Mouse (Mus musculus): ENCODE results near the gene Zfp385c. TPM values are rescaled to one million over a fixed set of nuclear protein-coding genes. Genes with fewer than 3 reads are reported as not detected.

Zfp385c gene
- polyA plus RNA-seq, 1 experiment from 2014 or later, result 0.26 TPM

- H3K4me1 ChIP-seq (replicated peaks), result peaks cover 9% of the 10 kb centered on the region
- no peaks in the 10 kb centered on the region for H3K9me3 ChIP-seq
- no peak for DNase-seq (ENCODE audit: low spot score)
- H3K27me3 ChIP-seq (ENCODE audit: insufficient read depth, poor library complexity, severe bottlenecking), result no peaks in the 10 kb centered on the region
- no peak overlapping the region for H3K4me3 ChIP-seq
- 87% methylated on average over 3 of the region's 3 CpGs for WGBS
- no peak overlapping the region for H3K27ac ChIP-seq
- H3K36me3 ChIP-seq, result peaks cover 61% of the 10 kb centered on the region
These were observed 79.0 kb downstream of the Zfp385c start for GRCm38 (mm10) chr11:100613241-100613640.

GRCm38 (mm10) chr11:100611627-100612026 lies 80.6 kb downstream of the Zfp385c start:
- no peak overlapping the region for H3K27ac ChIP-seq
- H3K4me3 ChIP-seq, result no peak overlapping the region
- 86% methylated on average over 6 of the region's 6 CpGs for WGBS
- no peaks in the 10 kb centered on the region for H3K9me3 ChIP-seq
- no peaks in the 10 kb centered on the region for H3K4me1 ChIP-seq (replicated peaks)
- DNase-seq (ENCODE audit: low spot score), result no peak
- peaks cover 75% of the 10 kb centered on the region for H3K36me3 ChIP-seq
- no peaks in the 10 kb centered on the region for H3K27me3 ChIP-seq (ENCODE audit: insufficient read depth, poor library complexity, severe bottlenecking)

GRCm38 (mm10) chr11:100609997-100610680 lies 82.1 kb downstream of the Zfp385c start:
- no peaks in the 10 kb centered on the region for H3K27me3 ChIP-seq (ENCODE audit: insufficient read depth, poor library complexity, severe bottlenecking)
- H3K4me3 ChIP-seq, result no peak overlapping the region
- H3K4me1 ChIP-seq (replicated peaks), result no peaks in the 10 kb centered on the region
- 88% methylated on average over 9 of the region's 9 CpGs for WGBS
- DNase-seq (ENCODE audit: low spot score), result no peak
- no peak overlapping the region for H3K27ac ChIP-seq
- H3K9me3 ChIP-seq, result no peaks in the 10 kb centered on the region
- H3K36me3 ChIP-seq, result peaks cover 74% of the 10 kb centered on the region

DNA sequence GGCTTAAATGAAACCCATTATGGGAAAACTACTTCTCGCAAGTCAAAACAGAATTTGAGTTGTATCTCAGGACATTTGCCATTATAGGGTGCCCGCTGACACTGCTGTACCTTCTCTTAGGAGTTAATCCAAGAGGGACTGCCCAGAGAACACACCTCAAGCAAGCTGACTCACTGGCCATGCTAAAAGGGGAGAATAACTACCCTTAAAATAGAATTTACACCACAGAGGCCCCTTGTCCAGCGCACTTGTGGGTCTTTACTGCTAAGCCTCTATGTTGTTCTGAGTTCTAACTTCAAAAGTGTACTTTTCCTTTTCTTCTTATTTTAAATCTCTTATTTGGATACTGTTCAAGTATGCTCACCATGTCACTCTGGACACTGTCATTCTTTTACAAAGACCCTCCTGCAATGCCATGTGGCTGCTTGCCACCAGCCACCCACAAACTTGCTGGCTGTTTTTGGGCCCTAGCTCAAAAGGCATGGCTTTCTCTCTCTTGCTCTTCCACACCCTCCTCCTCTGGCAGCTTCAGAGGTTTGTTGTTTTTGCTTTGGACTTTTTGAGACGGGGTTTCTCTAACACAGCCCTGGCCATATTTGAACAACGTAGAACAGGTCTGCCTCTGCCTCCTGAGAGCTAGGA lies 82.8 kb downstream of the Zfp385c start:
- WGBS, result 92% methylated on average over 5 of the region's 5 CpGs
- H3K27me3 ChIP-seq (ENCODE audit: insufficient read depth, poor library complexity, severe bottlenecking), result no peaks in the 10 kb centered on the region
- H3K27ac ChIP-seq, result no peak overlapping the region
- no peaks in the 10 kb centered on the region for H3K4me1 ChIP-seq (replicated peaks)
- DNase-seq (ENCODE audit: low spot score), result no peak
- H3K36me3 ChIP-seq, result peaks cover 75% of the 10 kb centered on the region
- H3K4me3 ChIP-seq, result no peak overlapping the region
- H3K9me3 ChIP-seq, result no peaks in the 10 kb centered on the region

DNA sequence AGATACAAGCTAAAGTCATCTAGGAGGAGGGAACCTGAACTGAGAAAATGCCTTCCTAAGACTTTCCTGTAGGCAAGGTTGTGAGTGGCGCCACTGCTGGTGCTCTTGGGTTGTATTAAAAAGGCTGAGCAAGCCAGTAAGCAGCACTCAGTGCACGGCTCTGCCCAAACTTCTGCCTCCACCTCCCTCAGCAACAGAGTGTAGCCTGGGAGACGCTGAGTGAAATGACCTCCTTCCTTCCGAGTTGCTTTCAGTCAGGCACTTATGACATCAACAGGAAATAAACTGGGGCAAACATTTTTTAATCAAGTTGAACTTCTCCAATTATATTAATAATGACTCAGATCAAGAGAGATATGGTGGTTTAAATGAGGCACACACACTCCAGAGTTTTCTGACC lies 83.5 kb downstream of the Zfp385c start:
- Histone ChIP-seq H3K4me1 (replicated peaks) (no peaks in the 10 kb centered on the region), H3K27me3 (ENCODE audit: insufficient read depth, poor library complexity, severe bottlenecking) (no peaks in the 10 kb centered on the region), H3K36me3 (peaks cover 74% of the 10 kb centered on the region), H3K4me3 (no peak overlapping the region), H3K9me3 (no peaks in the 10 kb centered on the region), H3K27ac (no peak overlapping the region)
- no peak for DNase-seq (ENCODE audit: low spot score)
- WGBS, result 84% methylated on average over 4 of the region's 4 CpGs

DNA sequence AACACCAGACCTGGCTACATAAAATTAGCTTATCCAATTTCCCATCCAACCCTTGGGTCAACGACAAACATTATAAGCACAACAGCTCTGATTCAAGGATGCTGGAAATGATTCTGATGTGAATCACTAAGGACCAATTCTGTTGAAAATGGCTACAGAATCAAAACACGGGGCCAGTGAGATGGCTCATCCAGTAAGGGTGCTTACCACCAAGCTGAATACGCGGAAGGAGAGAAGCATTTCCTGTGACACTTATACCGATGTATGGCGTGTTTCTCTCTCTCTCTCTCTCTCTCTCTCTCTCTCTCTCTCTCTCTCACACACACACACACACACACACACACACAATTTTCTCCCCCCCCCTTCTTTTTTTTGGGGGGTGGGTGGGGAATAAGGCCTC lies 85.1 kb downstream of the Zfp385c start:
- Histone ChIP-seq H3K4me1 (replicated peaks) (no peaks in the 10 kb centered on the region), H3K36me3 (peaks cover 78% of the 10 kb centered on the region), H3K4me3 (no peak overlapping the region), H3K9me3 (no peaks in the 10 kb centered on the region), H3K27me3 (ENCODE audit: insufficient read depth, poor library complexity, severe bottlenecking) (no peaks in the 10 kb centered on the region), H3K27ac (no peak overlapping the region)
- no peak for DNase-seq (ENCODE audit: low spot score)
- 94% methylated on average over 6 of the region's 6 CpGs for WGBS

- H3K27ac ChIP-seq, result no peak overlapping the region
These were observed 86.8 kb downstream of the Zfp385c start for GRCm38 (mm10) chr11:100605451-100605850.

DNA sequence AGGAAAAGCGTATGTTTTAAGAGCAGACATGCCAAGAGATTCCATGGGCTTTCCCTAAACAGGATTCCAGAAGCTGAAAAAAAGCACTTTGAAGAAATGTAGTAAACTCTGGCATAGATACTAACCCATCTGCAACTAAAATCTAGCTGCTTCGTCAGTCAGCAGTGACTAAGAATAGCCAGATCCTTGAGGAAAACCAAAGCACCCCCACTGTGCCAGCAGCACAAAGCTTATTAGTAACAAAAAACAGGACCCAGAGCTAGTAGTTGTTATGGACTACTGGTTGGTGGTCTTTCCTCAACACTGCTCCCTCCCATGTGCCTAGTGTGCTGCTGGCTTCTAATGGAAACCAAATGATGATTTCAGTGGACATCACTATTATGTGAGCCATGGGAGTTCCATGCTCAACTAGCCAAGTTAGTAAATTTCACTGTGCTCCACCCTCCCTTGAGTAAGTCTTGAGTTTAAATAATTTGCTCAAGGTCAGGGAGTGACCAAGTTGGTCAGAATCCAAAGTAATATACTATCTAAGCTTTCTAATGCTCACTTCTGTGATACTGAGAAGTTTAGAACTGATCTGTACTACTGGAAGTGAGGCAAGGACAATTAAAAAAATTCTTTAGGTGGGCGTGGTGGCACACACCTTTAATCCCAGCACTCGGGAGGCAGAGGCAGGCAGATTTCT lies 87.8 kb downstream of the Zfp385c start:
- WGBS, result 88% methylated on average over 4 of the region's 4 CpGs
- no peaks in the 10 kb centered on the region for H3K27me3 ChIP-seq (ENCODE audit: insufficient read depth, poor library complexity, severe bottlenecking)
- H3K4me3 ChIP-seq, result no peak overlapping the region
- H3K4me1 ChIP-seq (replicated peaks), result no peaks in the 10 kb centered on the region
- DNase-seq (ENCODE audit: low spot score), result no peak
- no peaks in the 10 kb centered on the region for H3K9me3 ChIP-seq
- no peak overlapping the region for H3K27ac ChIP-seq
- H3K36me3 ChIP-seq, result peaks cover 80% of the 10 kb centered on the region

More at GRCm38 (mm10) chr11:100605451-100605850, 86.8 kb downstream of the Zfp385c start:
- DNase-seq (ENCODE audit: low spot score), result no peak
- no peaks in the 10 kb centered on the region for H3K9me3 ChIP-seq
- H3K36me3 ChIP-seq, result peaks cover 80% of the 10 kb centered on the region
- H3K27me3 ChIP-seq (ENCODE audit: insufficient read depth, poor library complexity, severe bottlenecking), result no peaks in the 10 kb centered on the region
- H3K4me3 ChIP-seq, result no peak overlapping the region
- 90% methylated on average over 10 of the region's 10 CpGs for WGBS
- no peaks in the 10 kb centered on the region for H3K4me1 ChIP-seq (replicated peaks)

DNA sequence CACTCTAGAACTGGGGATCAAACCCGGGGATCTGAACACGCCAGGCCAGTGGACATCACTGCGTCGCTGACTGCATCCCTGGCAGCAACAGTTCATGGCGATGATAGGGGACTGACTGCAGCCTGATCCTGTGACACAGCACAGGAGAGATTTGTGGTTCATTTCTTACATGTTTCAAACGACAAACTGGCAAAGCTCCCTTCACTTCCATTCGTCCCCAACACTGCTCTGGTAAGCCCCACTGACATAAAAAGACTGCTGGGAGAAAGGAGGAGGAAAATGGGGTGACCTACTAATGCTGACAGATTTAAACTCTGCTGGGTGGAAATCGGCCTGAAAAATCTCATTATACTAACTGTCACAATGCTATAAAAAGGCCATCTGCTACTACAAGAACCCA lies 88.4 kb downstream of the Zfp385c start:
- Histone ChIP-seq H3K4me1 (replicated peaks) (no peaks in the 10 kb centered on the region), H3K27me3 (ENCODE audit: insufficient read depth, poor library complexity, severe bottlenecking) (no peaks in the 10 kb centered on the region), H3K36me3 (peaks cover 80% of the 10 kb centered on the region), H3K4me3 (no peak overlapping the region), H3K27ac (no peak overlapping the region), H3K9me3 (no peaks in the 10 kb centered on the region)
- 95% methylated on average over 8 of the region's 8 CpGs for WGBS
- DNase-seq (ENCODE audit: low spot score), result no peak

GRCm38 (mm10) chr11:100603155-100603554 lies 89.1 kb downstream of the Zfp385c start:
- Histone ChIP-seq H3K4me3 (no peak overlapping the region), H3K9me3 (no peaks in the 10 kb centered on the region), H3K27me3 (ENCODE audit: insufficient read depth, poor library complexity, severe bottlenecking) (no peaks in the 10 kb centered on the region), H3K4me1 (replicated peaks) (no peaks in the 10 kb centered on the region), H3K27ac (no peak overlapping the region), H3K36me3 (peaks cover 80% of the 10 kb centered on the region)
- DNase-seq (ENCODE audit: low spot score), result no peak
- 93% methylated on average over 9 of the region's 9 CpGs for WGBS

GRCm38 (mm10) chr11:100601372-100601771 lies 90.9 kb downstream of the Zfp385c start:
- H3K36me3 ChIP-seq, result peaks cover 85% of the 10 kb centered on the region
- H3K9me3 ChIP-seq, result no peaks in the 10 kb centered on the region
- H3K4me3 ChIP-seq, result no peak overlapping the region
- no peaks in the 10 kb centered on the region for H3K4me1 ChIP-seq (replicated peaks)
- H3K27ac ChIP-seq, result no peak overlapping the region
- WGBS, result 95% methylated on average over 3 of the region's 3 CpGs
- no peaks in the 10 kb centered on the region for H3K27me3 ChIP-seq (ENCODE audit: insufficient read depth, poor library complexity, severe bottlenecking)
- no peak for DNase-seq (ENCODE audit: low spot score)

DNA sequence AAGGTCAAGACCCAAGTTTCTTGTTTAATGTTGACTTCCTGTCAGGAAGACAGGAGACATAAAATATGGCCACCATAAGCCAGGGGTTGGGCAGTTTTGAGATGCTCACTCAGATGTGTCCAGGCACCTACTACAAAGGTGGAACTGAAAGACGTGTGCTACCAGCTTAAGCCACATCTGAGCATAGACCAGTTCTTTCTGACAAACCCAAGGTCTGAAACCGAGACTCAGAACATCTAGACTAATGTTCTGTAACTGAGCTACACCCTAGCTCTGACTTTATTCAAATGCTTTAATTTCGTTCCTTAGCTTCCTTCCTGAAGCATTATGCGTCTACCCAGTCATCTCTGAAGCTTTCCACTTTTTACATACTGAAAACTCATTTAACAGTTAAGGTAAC lies 94.2 kb downstream of the Zfp385c start:
- Histone ChIP-seq H3K9me3 (no peaks in the 10 kb centered on the region), H3K4me3 (no peak overlapping the region), H3K27me3 (ENCODE audit: insufficient read depth, poor library complexity, severe bottlenecking) (no peaks in the 10 kb centered on the region), H3K36me3 (peaks cover 97% of the 10 kb centered on the region), H3K27ac (no peak overlapping the region), H3K4me1 (replicated peaks) (no peaks in the 10 kb centered on the region)
- WGBS, result 92% methylated on average over 4 of the region's 4 CpGs
- no peak for DNase-seq (ENCODE audit: low spot score)

DNA sequence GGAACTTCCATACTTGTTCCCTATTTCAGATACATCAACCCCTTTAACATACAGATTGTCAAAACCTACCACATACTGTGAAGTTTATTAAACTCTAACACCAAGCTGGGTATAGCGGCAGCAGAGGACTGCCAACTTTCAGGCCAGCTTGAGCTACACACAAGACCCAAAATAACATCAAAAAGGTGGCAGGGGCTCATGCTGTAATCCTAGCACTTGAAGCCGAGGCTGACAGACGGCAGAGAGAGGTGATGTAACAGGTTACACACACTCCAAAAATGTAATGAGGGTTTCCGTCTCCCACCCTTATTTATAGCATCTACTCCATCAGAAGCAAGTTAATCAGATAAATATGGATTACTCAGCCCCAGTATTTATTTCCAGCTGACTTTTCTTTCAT lies 96.7 kb downstream of the Zfp385c start:
- Histone ChIP-seq H3K36me3 (peaks cover 100% of the 10 kb centered on the region), H3K4me3 (no peak overlapping the region), H3K9me3 (no peaks in the 10 kb centered on the region), H3K27ac (no peak overlapping the region), H3K4me1 (replicated peaks) (no peaks in the 10 kb centered on the region), H3K27me3 (ENCODE audit: insufficient read depth, poor library complexity, severe bottlenecking) (no peaks in the 10 kb centered on the region)
- WGBS, result 90% methylated on average over 4 of the region's 4 CpGs
- no peak for DNase-seq (ENCODE audit: low spot score)

Measured in hindbrain, embryonic 10.5 days (tissue).